Mouse (Mus musculus): ENCODE results near the gene Rplp2. TPM values are rescaled to one million over a fixed set of nuclear protein-coding genes. Genes with fewer than 3 reads are reported as not detected.

The Rplp2 gene
- total and polyA plus RNA-seq, 2 experiments from 2014 or later: 249 to 839 TPM

DNA sequence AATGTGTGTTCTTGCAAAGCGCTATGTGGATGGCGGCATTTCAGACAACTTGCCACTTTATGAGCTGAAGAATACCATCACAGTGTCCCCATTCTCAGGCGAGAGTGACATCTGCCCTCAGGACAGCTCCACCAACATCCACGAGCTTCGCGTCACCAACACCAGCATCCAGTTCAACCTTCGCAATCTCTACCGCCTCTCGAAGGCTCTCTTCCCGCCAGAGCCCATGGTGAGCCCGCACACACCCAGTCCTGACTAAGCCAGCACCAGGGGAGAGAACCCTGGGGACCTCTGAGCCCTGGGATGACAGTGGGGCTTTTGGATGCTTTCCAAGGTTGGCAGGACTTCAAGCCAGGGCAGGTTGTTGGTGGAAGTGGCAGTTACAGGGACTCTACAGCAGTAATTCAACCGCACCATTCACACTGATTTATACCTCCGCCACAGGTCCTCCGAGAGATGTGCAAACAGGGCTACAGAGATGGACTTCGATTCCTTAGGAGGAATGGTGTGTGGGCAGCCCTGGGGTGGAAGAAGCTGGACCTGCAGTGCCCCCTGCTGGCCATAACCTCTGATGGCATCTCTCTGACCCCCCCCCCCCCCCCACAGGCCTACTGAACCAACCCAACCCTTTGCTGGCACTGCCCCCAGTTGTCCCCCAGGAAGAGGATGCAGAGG lies 11.0 kb downstream of the Rplp2 start:
- Histone ChIP-seq H3K4me3 (ENCODE audit: low read length) (no peak overlapping the region), H3K27ac (no peak overlapping the region), H3K9ac (replicated peaks; ENCODE audit: low read length) (no peak overlapping the region), H3K4me2 (ENCODE audit: low read depth, low read length) (no peak overlapping the region), H3K4me1 (ENCODE audit: insufficient read depth, low read length) (0 out of 2 replicates have a peak, but pooled peaks cover 8% of the 10 kb centered on the region), H3K36me3 (ENCODE audit: insufficient read depth, low read length) (0 out of 2 replicates have a peak, but pooled peaks cover 4% of the 10 kb centered on the region), H3K9me3 (ENCODE audit: low read length) (no peaks in the 10 kb centered on the region), H3K27me3 (ENCODE audit: insufficient read depth, low read length) (peaks cover 11% of the 10 kb centered on the region)
- TF ChIP-seq CTCF (IDR thresholded peaks at IDR 0.05; ENCODE audit: low read depth): peak; percentile 49
- 82% methylated on average over 15 of the region's 15 CpGs for WGBS
- DNase-seq (ENCODE audit: low spot score): no peak
- no peak for ATAC-seq

DNA sequence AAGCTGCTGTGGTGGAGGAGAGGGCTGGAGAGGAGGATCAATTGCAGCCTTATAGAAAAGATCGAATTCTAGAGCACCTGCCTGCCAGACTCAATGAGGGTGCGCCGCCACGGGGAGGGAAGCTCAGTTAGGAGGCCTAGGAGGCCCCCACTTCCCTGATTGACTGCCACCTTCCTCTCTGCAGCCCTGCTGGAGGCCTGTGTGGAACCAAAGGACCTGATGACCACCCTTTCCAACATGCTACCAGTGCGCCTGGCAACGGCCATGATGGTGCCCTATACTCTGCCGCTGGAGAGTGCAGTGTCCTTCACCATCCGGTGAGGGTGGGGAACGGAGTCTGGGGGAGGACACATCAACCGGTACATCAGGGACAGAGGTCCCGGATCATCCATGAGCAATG lies 11.5 kb downstream of the Rplp2 start:
- DNase-seq (ENCODE audit: low spot score): no peak
- Histone ChIP-seq H3K9ac (replicated peaks; ENCODE audit: low read length) (no peak overlapping the region), H3K27ac (no peak overlapping the region), H3K9me3 (ENCODE audit: low read length) (no peaks in the 10 kb centered on the region), H3K4me2 (ENCODE audit: low read depth, low read length) (no peak overlapping the region), H3K36me3 (ENCODE audit: insufficient read depth, low read length) (0 out of 2 replicates have a peak, but pooled peaks cover 4% of the 10 kb centered on the region), H3K4me1 (ENCODE audit: insufficient read depth, low read length) (0 out of 2 replicates have a peak, but pooled peaks cover 8% of the 10 kb centered on the region), H3K27me3 (ENCODE audit: insufficient read depth, low read length) (peaks cover 16% of the 10 kb centered on the region), H3K4me3 (ENCODE audit: low read length) (no peak overlapping the region)
- 94% methylated on average over 11 of the region's 11 CpGs for WGBS
- ATAC-seq: no peak
- no peak for TF ChIP-seq CTCF (IDR thresholded peaks at IDR 0.05; ENCODE audit: low read depth)

DNA sequence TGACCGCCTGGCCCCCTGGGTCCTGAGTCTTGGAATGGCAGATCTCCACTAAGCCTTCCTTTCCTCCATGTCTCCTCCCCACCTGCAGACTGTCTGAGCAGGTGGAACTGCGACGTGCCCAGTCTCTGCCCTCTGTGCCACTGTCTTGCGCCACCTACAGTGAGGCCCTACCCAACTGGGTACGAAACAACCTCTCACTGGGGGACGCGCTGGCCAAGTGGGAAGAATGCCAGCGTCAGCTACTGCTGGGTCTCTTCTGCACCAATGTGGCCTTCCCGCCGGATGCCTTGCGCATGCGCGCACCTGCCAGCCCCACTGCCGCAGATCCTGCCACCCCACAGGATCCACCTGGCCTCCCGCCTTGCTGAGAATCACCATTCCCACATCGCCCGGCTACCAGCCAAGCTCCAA lies 12.1 kb downstream of the Rplp2 start:
- ATAC-seq (no peak), DNase-seq (ENCODE audit: low spot score) (no peak)
- no peaks in the 10 kb centered on the region for H3K9me3 ChIP-seq (ENCODE audit: low read length)
- H3K9ac ChIP-seq (replicated peaks; ENCODE audit: low read length): no peak overlapping the region
- H3K4me2 ChIP-seq (ENCODE audit: low read depth, low read length): no peak overlapping the region
- H3K27me3 ChIP-seq (ENCODE audit: insufficient read depth, low read length): peaks cover 21% of the 10 kb centered on the region
- no peak overlapping the region for H3K4me3 ChIP-seq (ENCODE audit: low read length)
- H3K27ac ChIP-seq: no peak overlapping the region
- WGBS: 89% methylated on average over 17 of the region's 17 CpGs
- no peak for TF ChIP-seq CTCF (IDR thresholded peaks at IDR 0.05; ENCODE audit: low read depth)
- 0 out of 2 replicates have a peak, but pooled peaks cover 8% of the 10 kb centered on the region for H3K4me1 ChIP-seq (ENCODE audit: insufficient read depth, low read length)
- 0 out of 2 replicates have a peak, but pooled peaks cover 4% of the 10 kb centered on the region for H3K36me3 ChIP-seq (ENCODE audit: insufficient read depth, low read length)

DNA sequence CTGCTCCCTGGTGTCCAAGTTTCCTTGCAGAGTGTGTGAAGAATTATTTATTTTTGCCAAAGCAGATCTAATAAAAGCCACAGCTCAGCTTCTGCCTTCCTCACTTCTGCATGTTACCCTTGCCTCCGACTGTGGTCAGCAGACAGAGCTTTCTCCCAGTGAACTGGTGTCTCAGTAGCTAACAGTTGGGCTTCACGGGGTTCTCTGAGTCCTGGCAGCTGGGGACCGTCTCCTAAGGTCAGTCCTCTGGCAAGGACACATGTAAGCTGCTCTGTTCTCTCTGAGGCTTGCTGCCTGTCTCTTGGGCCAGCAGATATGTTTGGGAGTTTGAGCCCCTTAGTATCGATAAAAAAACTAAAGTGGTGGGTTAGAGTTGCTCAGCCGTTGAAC lies 12.8 kb downstream of the Rplp2 start:
- 0 out of 2 replicates have a peak, but pooled peaks cover 4% of the 10 kb centered on the region for H3K36me3 ChIP-seq (ENCODE audit: insufficient read depth, low read length)
- no peak overlapping the region for H3K4me3 ChIP-seq (ENCODE audit: low read length)
- no peak overlapping the region for H3K9ac ChIP-seq (replicated peaks; ENCODE audit: low read length)
- H3K4me2 ChIP-seq (ENCODE audit: low read depth, low read length): no peak overlapping the region
- no peak for TF ChIP-seq CTCF (IDR thresholded peaks at IDR 0.05; ENCODE audit: low read depth)
- WGBS: 78% methylated on average over 5 of the region's 5 CpGs
- ATAC-seq (no peak), DNase-seq (ENCODE audit: low spot score) (no peak)
- peaks cover 22% of the 10 kb centered on the region for H3K27me3 ChIP-seq (ENCODE audit: insufficient read depth, low read length)
- H3K9me3 ChIP-seq (ENCODE audit: low read length): no peaks in the 10 kb centered on the region
- H3K27ac ChIP-seq: no peak overlapping the region
- 0 out of 2 replicates have a peak, but pooled peaks cover 8% of the 10 kb centered on the region for H3K4me1 ChIP-seq (ENCODE audit: insufficient read depth, low read length)

DNA sequence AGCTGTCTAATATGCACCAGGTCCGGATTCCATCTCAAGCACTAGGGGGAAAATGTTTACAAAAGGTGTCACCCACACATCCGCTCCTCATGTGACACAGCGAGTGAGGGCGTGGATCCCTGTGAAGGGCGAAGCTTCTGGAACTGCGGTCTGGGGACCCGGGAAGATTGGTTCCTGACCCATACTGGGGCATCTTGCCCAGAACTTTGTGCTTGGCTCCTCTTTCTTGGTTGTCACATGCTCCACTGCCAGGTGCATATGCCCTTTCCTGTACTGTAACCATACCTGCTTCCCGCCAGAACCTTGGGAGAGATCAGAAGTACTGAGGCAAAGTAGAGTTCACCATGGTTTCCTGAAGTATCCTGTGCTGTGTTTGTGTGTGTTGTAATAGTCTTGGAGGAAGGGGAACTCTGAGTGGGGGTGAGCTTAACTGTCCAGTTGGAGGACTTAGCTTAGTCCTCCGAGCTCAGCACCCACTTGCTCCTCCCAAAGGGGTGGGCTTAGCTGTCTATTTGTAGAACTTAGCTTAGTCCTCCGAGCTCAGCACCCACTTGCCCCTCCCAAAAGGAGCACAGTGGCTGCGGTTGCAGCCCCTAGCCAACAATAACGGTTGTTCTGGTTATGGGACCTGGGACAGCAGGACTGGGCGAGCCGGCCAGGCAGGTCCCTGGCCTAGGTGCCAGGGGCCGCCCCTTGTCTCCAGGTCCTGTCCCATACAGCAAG lies 13.4 kb downstream of the Rplp2 start, which contains the start of gene Cracr2b:
Gene Cracr2b (plus strand): TSS at position 704 of the 723 bp plus-strand sequence.
- H3K4me3 ChIP-seq (ENCODE audit: low read length): peak within 1 kb of the TSS; percentile 37
- H3K4me2 ChIP-seq (ENCODE audit: low read depth, low read length): peak within 1 kb of the TSS; percentile 69
- H3K27me3 ChIP-seq (ENCODE audit: insufficient read depth, low read length): peaks cover 28% of the 10 kb centered on the region
- no peaks in the 10 kb centered on the region for H3K9me3 ChIP-seq (ENCODE audit: low read length)
- H3K4me1 ChIP-seq (ENCODE audit: insufficient read depth, low read length): 0 out of 2 replicates have a peak, but pooled peaks cover 8% of the 10 kb centered on the region
- TF ChIP-seq CTCF (IDR thresholded peaks at IDR 0.05; ENCODE audit: low read depth): no peak
- no peak within 1 kb of the TSS for H3K27ac ChIP-seq
- DNase-seq (ENCODE audit: low spot score): no peak
- no peak for ATAC-seq
- WGBS: 70% methylated on average over 15 of the region's 15 CpGs
- peak within 1 kb of the TSS; percentile 46; the same call in 1 of the 2 replicates for H3K9ac ChIP-seq (replicated peaks; ENCODE audit: low read length)
- 0 out of 2 replicates have a peak, but pooled peaks cover 4% of the 10 kb centered on the region for H3K36me3 ChIP-seq (ENCODE audit: insufficient read depth, low read length)

DNA sequence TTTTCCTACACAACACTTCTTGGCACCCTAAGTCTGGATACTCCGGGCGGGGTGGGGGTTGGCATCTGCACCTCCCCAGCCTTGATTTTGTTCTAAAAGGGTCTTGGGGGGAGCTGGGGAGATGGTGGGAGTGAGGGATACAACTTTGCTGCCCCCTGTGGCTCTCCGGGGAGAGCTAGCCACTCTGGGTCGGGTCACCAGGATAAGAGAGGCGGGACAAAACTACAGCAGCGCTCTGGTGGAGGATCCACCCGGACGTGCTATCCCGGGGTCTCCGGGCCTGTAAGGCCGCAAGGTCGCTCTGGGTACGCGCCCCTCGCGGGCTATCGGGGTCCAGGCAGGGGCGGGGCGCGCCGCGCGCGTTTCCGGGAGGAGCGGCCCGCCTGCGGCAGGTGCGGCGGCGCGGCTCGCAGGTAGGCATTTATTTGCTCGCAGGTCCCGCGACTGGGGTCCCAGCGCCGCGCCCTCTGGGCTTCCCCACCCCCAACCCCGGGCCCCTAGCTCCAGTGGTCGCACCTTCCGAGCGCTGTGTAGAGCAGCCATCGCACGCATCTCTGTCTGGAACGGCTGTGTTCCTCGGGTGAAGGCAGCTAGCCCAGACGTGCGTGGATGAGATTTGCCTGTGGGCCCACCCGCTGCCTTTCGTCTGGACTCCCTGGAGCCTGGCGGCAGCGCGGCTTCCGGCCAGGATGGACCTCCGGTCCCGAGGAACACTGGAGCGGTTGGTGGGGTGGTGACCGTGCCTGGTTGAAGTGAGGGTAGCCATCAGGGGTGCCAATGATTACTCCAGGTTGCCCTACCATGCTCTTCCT lies 14.6 kb downstream of the Rplp2 start:
- H3K9ac ChIP-seq (replicated peaks; ENCODE audit: low read length): peak overlapping the region; percentile 46; the same call in 1 of the 2 replicates
- no peaks in the 10 kb centered on the region for H3K9me3 ChIP-seq (ENCODE audit: low read length)
- WGBS: 2% methylated on average over 57 of the region's 59 CpGs
- no peak for TF ChIP-seq CTCF (IDR thresholded peaks at IDR 0.05; ENCODE audit: low read depth)
- ATAC-seq: no peak
- H3K27ac ChIP-seq: no peak overlapping the region
- H3K27me3 ChIP-seq (ENCODE audit: insufficient read depth, low read length): peaks cover 29% of the 10 kb centered on the region
- H3K4me1 ChIP-seq (ENCODE audit: insufficient read depth, low read length): no peaks in the 10 kb centered on the region; the same call in 1 of the 2 replicates
- H3K4me2 ChIP-seq (ENCODE audit: low read depth, low read length): peak overlapping the region; percentile 69
- H3K36me3 ChIP-seq (ENCODE audit: insufficient read depth, low read length): 0 out of 2 replicates have a peak, but pooled peaks cover 4% of the 10 kb centered on the region
- no peak for DNase-seq (ENCODE audit: low spot score)
- H3K4me3 ChIP-seq (ENCODE audit: low read length): peak overlapping the region; percentile 37

Measured in hindbrain, postnatal 0 days (tissue).